Mouse (Mus musculus): Measurements from ENCODE around the gene Klf3. TPM values are rescaled to one million over a fixed set of nuclear protein-coding genes. Genes with fewer than 3 reads are reported as not detected.
A peak's percentile ranks its signal among the peaks of the same experiment; 100 is the strongest.

Klf3 gene
- polyA plus RNA-seq, 1 experiment: 61.6 TPM

GRCm38 (mm10) chr5:64798209-64798608 lies 5.0 kb upstream of the Klf3 start:
- H3K27ac ChIP-seq (ENCODE audit: insufficient read depth, low read depth, low read length): no peak overlapping the region
- TF ChIP-seq CTCF (IDR thresholded peaks at IDR 0.05; ENCODE audit: low read depth, low read length) (no peak), POLR2A (IDR thresholded peaks at IDR 0.05; ENCODE audit: borderline replicate concordance, low read depth, low read length) (no peak)
- no peak overlapping the region for H3K4me3 ChIP-seq (ENCODE audit: insufficient read depth, low read length)
- H3K4me1 ChIP-seq (ENCODE audit: control insufficient read depth, insufficient read depth, low read length): peaks cover 17% of the 10 kb centered on the region

- TF ChIP-seq CTCF (IDR thresholded peaks at IDR 0.05; ENCODE audit: low read depth, low read length): no peak
- H3K4me1 ChIP-seq (ENCODE audit: control insufficient read depth, insufficient read depth, low read length): peaks cover 11% of the 10 kb centered on the region
- no peak overlapping the region for H3K4me3 ChIP-seq (ENCODE audit: insufficient read depth, low read length)
- H3K27ac ChIP-seq (ENCODE audit: insufficient read depth, low read depth, low read length): no peak overlapping the region
Observed at GRCm38 (mm10) chr5:64801545-64801944, 1.6 kb upstream of the Klf3 start.

GRCm38 (mm10) chr5:64802143-64802542 lies 1.0 kb upstream of the Klf3 start:
- TF ChIP-seq POLR2A (IDR thresholded peaks at IDR 0.05; ENCODE audit: borderline replicate concordance, low read depth, low read length): no peak
- TF ChIP-seq CTCF (IDR thresholded peaks at IDR 0.05; ENCODE audit: low read depth, low read length): no peak
- peaks cover 13% of the 10 kb centered on the region for H3K4me1 ChIP-seq (ENCODE audit: control insufficient read depth, insufficient read depth, low read length)
- peak overlapping the region; percentile 65 for H3K27ac ChIP-seq (ENCODE audit: insufficient read depth, low read depth, low read length)
- peak overlapping the region; percentile 63 for H3K4me3 ChIP-seq (ENCODE audit: insufficient read depth, low read length)

- peak overlapping the region; percentile 79 for H3K4me3 ChIP-seq (ENCODE audit: insufficient read depth, low read length)
- TF ChIP-seq CTCF (IDR thresholded peaks at IDR 0.05; ENCODE audit: low read depth, low read length): no peak
- TF ChIP-seq POLR2A (IDR thresholded peaks at IDR 0.05; ENCODE audit: borderline replicate concordance, low read depth, low read length): no peak
- peaks cover 14% of the 10 kb centered on the region for H3K4me1 ChIP-seq (ENCODE audit: control insufficient read depth, insufficient read depth, low read length)
- peak overlapping the region; percentile 89 for H3K27ac ChIP-seq (ENCODE audit: insufficient read depth, low read depth, low read length)
Observed at GRCm38 (mm10) chr5:64803720-64804462, 703 bp downstream of the Klf3 start.

- H3K4me3 ChIP-seq (ENCODE audit: insufficient read depth, low read length): peak overlapping the region; percentile 34
- peaks cover 27% of the 10 kb centered on the region for H3K4me1 ChIP-seq (ENCODE audit: control insufficient read depth, insufficient read depth, low read length)
- H3K27ac ChIP-seq (ENCODE audit: insufficient read depth, low read depth, low read length): peak overlapping the region; percentile 37
- TF ChIP-seq CTCF (IDR thresholded peaks at IDR 0.05; ENCODE audit: low read depth, low read length): no peak
- TF ChIP-seq POLR2A (IDR thresholded peaks at IDR 0.05; ENCODE audit: borderline replicate concordance, low read depth, low read length): no peak
Observed at GRCm38 (mm10) chr5:64805131-64805872, 2.1 kb downstream of the Klf3 start.

GRCm38 (mm10) chr5:64805873-64806505 lies 2.8 kb downstream of the Klf3 start:
- Histone ChIP-seq H3K27ac (ENCODE audit: insufficient read depth, low read depth, low read length) (peak overlapping the region; percentile 45), H3K4me3 (ENCODE audit: insufficient read depth, low read length) (peak overlapping the region; percentile 34), H3K4me1 (ENCODE audit: control insufficient read depth, insufficient read depth, low read length) (peaks cover 33% of the 10 kb centered on the region)
- no peak for TF ChIP-seq POLR2A (IDR thresholded peaks at IDR 0.05; ENCODE audit: borderline replicate concordance, low read depth, low read length)
- no peak for TF ChIP-seq CTCF (IDR thresholded peaks at IDR 0.05; ENCODE audit: low read depth, low read length)

GRCm38 (mm10) chr5:64806600-64806999 lies 3.4 kb downstream of the Klf3 start:
- Histone ChIP-seq H3K4me1 (ENCODE audit: control insufficient read depth, insufficient read depth, low read length) (peaks cover 39% of the 10 kb centered on the region), H3K4me3 (ENCODE audit: insufficient read depth, low read length) (peak overlapping the region; percentile 6; the same call in 1 of the 2 replicates)
- TF ChIP-seq POLR2A (IDR thresholded peaks at IDR 0.05; ENCODE audit: borderline replicate concordance, low read depth, low read length) (no peak), CTCF (IDR thresholded peaks at IDR 0.05; ENCODE audit: low read depth, low read length) (no peak)

GRCm38 (mm10) chr5:64807159-64807558 lies 4.0 kb downstream of the Klf3 start:
- TF ChIP-seq CTCF (IDR thresholded peaks at IDR 0.05; ENCODE audit: low read depth, low read length) (no peak), POLR2A (IDR thresholded peaks at IDR 0.05; ENCODE audit: borderline replicate concordance, low read depth, low read length) (no peak)
- H3K4me1 ChIP-seq (ENCODE audit: control insufficient read depth, insufficient read depth, low read length): peaks cover 43% of the 10 kb centered on the region
- no peak overlapping the region for H3K4me3 ChIP-seq (ENCODE audit: insufficient read depth, low read length)
- no peak overlapping the region for H3K27ac ChIP-seq (ENCODE audit: insufficient read depth, low read depth, low read length)

More at GRCm38 (mm10) chr5:64806600-64806999, 3.4 kb downstream of the Klf3 start:
- H3K27ac ChIP-seq (ENCODE audit: insufficient read depth, low read depth, low read length): peak overlapping the region; percentile 45

GRCm38 (mm10) chr5:64807603-64808002 lies 4.4 kb downstream of the Klf3 start:
- Histone ChIP-seq H3K27ac (ENCODE audit: insufficient read depth, low read depth, low read length) (no peak overlapping the region), H3K4me3 (ENCODE audit: insufficient read depth, low read length) (no peak overlapping the region)
- TF ChIP-seq POLR2A (IDR thresholded peaks at IDR 0.05; ENCODE audit: borderline replicate concordance, low read depth, low read length) (no peak), CTCF (IDR thresholded peaks at IDR 0.05; ENCODE audit: low read depth, low read length) (no peak)

More at GRCm38 (mm10) chr5:64807603-64808002, 4.4 kb downstream of the Klf3 start:
- peaks cover 45% of the 10 kb centered on the region for H3K4me1 ChIP-seq (ENCODE audit: control insufficient read depth, insufficient read depth, low read length)

Measured in bone marrow macrophage, adult 2 months (primary cell).